Mouse (Mus musculus): ENCODE data around the gene Radil.
A peak's percentile ranks its signal among the peaks of the same experiment; 100 is the strongest.

Gene Radil

GRCm38 (mm10) chr5:142482512-142482911, 68.4 kb downstream of the Radil start:
- no peak for DNase-seq (ENCODE audit: low spot score)

- peak; percentile 53 for DNase-seq (ENCODE audit: low spot score)
Observed at GRCm38 (mm10) chr5:142478829-142479435, 72.0 kb downstream of the Radil start.

- no peak for DNase-seq (ENCODE audit: low spot score)
Observed at GRCm38 (mm10) chr5:142477866-142478615, 72.9 kb downstream of the Radil start.

- no peak for DNase-seq (ENCODE audit: low spot score)
Observed at GRCm38 (mm10) chr5:142477346-142477745, 73.6 kb downstream of the Radil start.

GRCm38 (mm10) chr5:142475669-142476068, 75.2 kb downstream of the Radil start:
- no peak for DNase-seq (ENCODE audit: low spot score)

GRCm38 (mm10) chr5:142473696-142474095, 77.2 kb downstream of the Radil start:
- no peak for DNase-seq (ENCODE audit: low spot score)

GRCm38 (mm10) chr5:142469796-142470195, 81.1 kb downstream of the Radil start:
- no peak for DNase-seq (ENCODE audit: low spot score)

- DNase-seq (ENCODE audit: low spot score), result no peak
Observed at GRCm38 (mm10) chr5:142468375-142468774, 82.5 kb downstream of the Radil start.

GRCm38 (mm10) chr5:142463461-142464454, 87.1 kb downstream of the Radil start, which contains the start of gene Ap5z1:
TSS of gene Ap5z1 (plus strand) at chr5:142463944.
- DNase-seq (ENCODE audit: low spot score), result peak; percentile 97

GRCm38 (mm10) chr5:142463011-142463410, 87.9 kb downstream of the Radil start:
- no peak for DNase-seq (ENCODE audit: low spot score)

GRCm38 (mm10) chr5:142462641-142462948, 88.3 kb downstream of the Radil start:
- no peak for DNase-seq (ENCODE audit: low spot score)

- DNase-seq (ENCODE audit: low spot score), result no peak
Observed at GRCm38 (mm10) chr5:142461942-142462640, 88.8 kb downstream of the Radil start.

- DNase-seq (ENCODE audit: low spot score), result no peak
Observed at GRCm38 (mm10) chr5:142459834-142460233, 91.1 kb downstream of the Radil start.

GRCm38 (mm10) chr5:142458791-142459557, 91.9 kb downstream of the Radil start:
- no peak for DNase-seq (ENCODE audit: low spot score)

- DNase-seq (ENCODE audit: low spot score), result no peak
Observed at GRCm38 (mm10) chr5:142457345-142457744, 93.6 kb downstream of the Radil start.

GRCm38 (mm10) chr5:142456318-142456717, 94.6 kb downstream of the Radil start:
- DNase-seq (ENCODE audit: low spot score), result no peak

- no peak for DNase-seq (ENCODE audit: low spot score)
Observed at GRCm38 (mm10) chr5:142453742-142454141, 97.2 kb downstream of the Radil start.

- DNase-seq (ENCODE audit: low spot score), result no peak
Observed at GRCm38 (mm10) chr5:142451759-142452158, 99.1 kb downstream of the Radil start.

- no peak for DNase-seq (ENCODE audit: low spot score)
Observed at GRCm38 (mm10) chr5:142450846-142451245, 100.1 kb downstream of the Radil start.

GRCm38 (mm10) chr5:142448623-142449022, 102.3 kb downstream of the Radil start:
- DNase-seq (ENCODE audit: low spot score), result peak; percentile 56

- peak; percentile 68 for DNase-seq (ENCODE audit: low spot score)
Observed at GRCm38 (mm10) chr5:142448076-142448475, 102.8 kb downstream of the Radil start.
